Mouse (Mus musculus): ENCODE data around the gene Tmem170. TPM values are rescaled to one million over a fixed set of nuclear protein-coding genes. Genes with fewer than 3 reads are reported as not detected.

The Tmem170 gene
- polyA plus RNA-seq (2015; fragmentation: Nextera tagmentation; extraction: Ambion mirVana), result 3.4 and 3.8 TPM in 2 replicates

DNA sequence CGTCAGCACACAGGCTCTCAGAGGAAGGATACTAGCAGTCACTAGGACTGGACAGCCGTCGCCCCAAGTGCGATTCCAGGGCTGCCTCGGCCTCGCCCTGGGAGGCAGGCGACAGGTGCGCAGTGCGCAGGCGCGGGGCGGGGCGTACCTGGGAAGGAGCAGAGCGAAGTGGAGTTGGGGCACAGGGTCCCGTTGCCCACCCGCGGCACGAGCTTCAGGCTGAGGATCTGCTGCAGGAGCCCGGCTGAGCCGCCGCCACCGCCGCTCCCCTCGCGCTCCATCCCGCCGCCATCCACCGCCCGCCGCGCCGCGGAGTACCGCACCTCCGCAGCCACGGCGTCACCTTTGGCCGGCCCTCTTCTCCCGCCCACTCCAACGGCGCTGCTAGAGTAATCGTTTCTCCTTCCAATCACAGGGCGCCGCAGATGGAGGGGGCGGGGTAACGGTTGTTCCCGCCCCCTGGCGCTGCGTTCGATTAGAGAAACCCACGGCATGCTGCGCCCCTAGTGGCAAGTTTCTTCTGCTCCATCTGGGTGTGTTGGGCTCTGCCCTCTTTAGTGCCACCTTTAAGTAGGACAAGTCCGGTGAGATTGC lies at the start of gene Tmem170:
Gene Tmem170 (minus strand): TSS at position 396 of the 594 bp plus-strand sequence.
- WGBS, result under 1% methylated on average over 53 of the region's 53 CpGs
- peak within 1 kb of the TSS; percentile 82 for H3K4me2 ChIP-seq
- ATAC-seq (ENCODE audit: extremely low read depth, insufficient number of reproducible peaks, low FRiP score, low TSS enrichment), result peak; percentile 98
- no peaks in the 10 kb centered on the region for H3K9me3 ChIP-seq
- no peaks in the 10 kb centered on the region for H3K36me3 ChIP-seq
- H3K4me3 ChIP-seq, result peak within 1 kb of the TSS; percentile 71
- peak within 1 kb of the TSS; percentile 86 for H3K9ac ChIP-seq
- H3K4me1 ChIP-seq, result peaks cover 8% of the 10 kb centered on the region
- H3K27ac ChIP-seq (replicated peaks), result peak within 1 kb of the TSS; percentile 68
- no peaks in the 10 kb centered on the region for H3K27me3 ChIP-seq (replicated peaks)

DNA sequence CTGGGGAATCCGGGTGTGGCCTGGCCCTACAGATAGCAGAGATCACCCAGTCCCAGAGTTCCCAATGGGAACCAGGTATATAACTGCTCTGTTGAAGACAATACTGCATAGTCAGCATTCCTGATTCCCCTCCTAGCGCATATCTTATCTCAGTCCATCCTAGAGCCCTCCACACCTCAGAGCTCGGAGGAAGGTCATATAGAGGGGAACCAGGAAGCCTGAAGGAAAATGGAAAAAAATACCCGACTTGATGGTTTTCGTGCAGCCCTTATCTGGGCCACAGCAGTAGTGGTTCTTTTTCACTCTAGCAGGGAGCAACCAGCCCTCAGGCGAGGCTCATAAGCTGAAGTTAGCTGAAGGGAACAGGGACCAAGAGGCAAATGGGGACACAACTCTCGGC lies 48.4 kb upstream of the Tmem170 start:
- H3K9me3 ChIP-seq, result no peaks in the 10 kb centered on the region
- ATAC-seq (ENCODE audit: extremely low read depth, insufficient number of reproducible peaks, low FRiP score, low TSS enrichment), result no peak
- H3K27me3 ChIP-seq (replicated peaks), result no peaks in the 10 kb centered on the region
- H3K4me3 ChIP-seq, result no peak overlapping the region
- no peak overlapping the region for H3K27ac ChIP-seq (replicated peaks)
- peaks cover 8% of the 10 kb centered on the region for H3K4me1 ChIP-seq
- no peak overlapping the region for H3K9ac ChIP-seq
- no peak overlapping the region for H3K4me2 ChIP-seq
- no peaks in the 10 kb centered on the region for H3K36me3 ChIP-seq
- WGBS, result 26% methylated on average over 7 of the region's 7 CpGs

DNA sequence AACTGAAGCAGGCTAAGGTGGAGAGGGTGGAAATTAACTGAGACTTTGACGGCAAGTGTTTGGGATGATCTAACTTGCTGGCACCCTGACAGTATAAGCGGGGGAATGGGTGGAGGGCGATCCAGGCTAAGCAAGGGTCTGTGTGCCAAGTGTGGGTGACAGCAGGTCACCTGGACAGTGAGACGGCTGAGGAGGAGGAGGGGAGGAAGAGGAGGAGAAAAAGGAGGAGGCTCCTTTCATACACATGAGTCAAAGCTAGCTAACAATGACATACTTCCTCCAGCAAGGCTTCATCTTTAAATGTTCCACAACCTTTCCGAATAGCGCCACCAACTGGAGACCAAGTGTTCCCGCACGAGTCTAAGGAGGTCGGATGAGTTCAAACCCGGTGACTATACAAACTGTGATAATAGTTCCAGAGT lies 46.8 kb upstream of the Tmem170 start:
- no peak overlapping the region for H3K27ac ChIP-seq (replicated peaks)
- no peak for ATAC-seq (ENCODE audit: extremely low read depth, insufficient number of reproducible peaks, low FRiP score, low TSS enrichment)
- H3K4me2 ChIP-seq, result peak overlapping the region; percentile 42
- H3K9me3 ChIP-seq, result no peaks in the 10 kb centered on the region
- H3K4me1 ChIP-seq, result peaks cover 8% of the 10 kb centered on the region
- WGBS, result 23% methylated on average over 10 of the region's 10 CpGs
- no peak overlapping the region for H3K9ac ChIP-seq
- no peaks in the 10 kb centered on the region; the same call in 1 of the 2 replicates for H3K36me3 ChIP-seq
- no peak overlapping the region for H3K4me3 ChIP-seq
- no peaks in the 10 kb centered on the region for H3K27me3 ChIP-seq (replicated peaks)

DNA sequence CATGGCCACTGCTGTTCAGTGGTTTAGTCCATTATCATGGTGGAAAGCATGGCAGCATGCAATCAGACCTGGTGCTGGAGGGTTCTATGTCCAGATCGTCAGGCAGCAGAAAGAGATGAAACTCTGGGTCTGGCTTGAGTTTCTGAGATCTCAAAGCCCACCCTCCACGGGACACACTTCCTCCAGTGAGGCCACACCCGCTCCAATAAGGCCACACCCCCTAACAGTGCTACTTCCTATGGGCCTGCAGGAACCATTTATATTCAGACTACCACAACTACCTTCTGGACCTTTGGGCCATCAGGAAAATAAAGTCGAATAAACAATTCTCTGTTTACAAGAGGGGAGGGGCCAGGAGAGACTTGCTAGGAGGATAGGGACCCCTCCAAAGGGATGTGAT lies 44.4 kb upstream of the Tmem170 start:
- no peak for ATAC-seq (ENCODE audit: extremely low read depth, insufficient number of reproducible peaks, low FRiP score, low TSS enrichment)
- no peaks in the 10 kb centered on the region; the same call in 1 of the 2 replicates for H3K36me3 ChIP-seq
- WGBS, result 69% methylated on average over 4 of the region's 4 CpGs

DNA sequence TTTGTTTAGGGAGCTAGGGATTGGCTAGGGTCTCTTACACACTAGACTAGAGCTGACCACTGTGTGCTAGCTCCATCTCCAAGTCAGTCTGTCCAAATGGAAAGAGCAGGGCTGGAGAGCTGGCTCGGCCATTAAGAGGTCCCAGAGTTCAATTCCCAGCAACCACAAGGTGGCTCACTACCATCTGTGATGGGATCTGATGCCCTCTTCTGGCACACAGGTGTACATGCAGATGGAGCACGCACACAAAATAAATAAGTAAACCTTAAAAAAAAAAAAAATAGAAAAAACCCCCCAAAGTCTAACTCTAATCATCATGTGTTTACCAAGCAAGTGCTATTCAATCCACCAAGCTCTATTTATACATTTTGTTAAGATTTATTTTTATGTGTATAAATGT lies 43.1 kb upstream of the Tmem170 start:
- 75% methylated on average over 2 of the region's 2 CpGs for WGBS
- no peaks in the 10 kb centered on the region for H3K9me3 ChIP-seq
- H3K9ac ChIP-seq, result no peak overlapping the region
- no peak overlapping the region for H3K4me3 ChIP-seq
- H3K4me2 ChIP-seq, result no peak overlapping the region
- H3K27ac ChIP-seq (replicated peaks), result no peak overlapping the region
- no peaks in the 10 kb centered on the region; the same call in 1 of the 2 replicates for H3K36me3 ChIP-seq
- peaks cover under 1% of the 10 kb centered on the region for H3K4me1 ChIP-seq
- ATAC-seq (ENCODE audit: extremely low read depth, insufficient number of reproducible peaks, low FRiP score, low TSS enrichment), result no peak
- H3K27me3 ChIP-seq (replicated peaks), result no peaks in the 10 kb centered on the region

More for the DNA sequence above, 44.4 kb upstream of the Tmem170 start:
- H3K4me1 ChIP-seq, result peaks cover 8% of the 10 kb centered on the region
- no peak overlapping the region for H3K27ac ChIP-seq (replicated peaks)
- no peak overlapping the region for H3K4me3 ChIP-seq
- no peaks in the 10 kb centered on the region for H3K9me3 ChIP-seq
- no peak overlapping the region for H3K4me2 ChIP-seq
- no peak overlapping the region for H3K9ac ChIP-seq
- no peaks in the 10 kb centered on the region for H3K27me3 ChIP-seq (replicated peaks)

GRCm38 (mm10) chr8:111912860-111913432 lies 36.4 kb upstream of the Tmem170 start:
- no peak overlapping the region for H3K9ac ChIP-seq
- no peak overlapping the region for H3K4me3 ChIP-seq
- ATAC-seq (ENCODE audit: extremely low read depth, insufficient number of reproducible peaks, low FRiP score, low TSS enrichment), result no peak
- no peak overlapping the region for H3K27ac ChIP-seq (replicated peaks)
- H3K9me3 ChIP-seq, result no peaks in the 10 kb centered on the region
- 39% methylated on average over 12 of the region's 12 CpGs for WGBS
- peak overlapping the region; percentile 42 for H3K4me2 ChIP-seq
- H3K36me3 ChIP-seq, result no peaks in the 10 kb centered on the region
- peaks cover 52% of the 10 kb centered on the region for H3K27me3 ChIP-seq (replicated peaks)
- peaks cover 19% of the 10 kb centered on the region for H3K4me1 ChIP-seq

DNA sequence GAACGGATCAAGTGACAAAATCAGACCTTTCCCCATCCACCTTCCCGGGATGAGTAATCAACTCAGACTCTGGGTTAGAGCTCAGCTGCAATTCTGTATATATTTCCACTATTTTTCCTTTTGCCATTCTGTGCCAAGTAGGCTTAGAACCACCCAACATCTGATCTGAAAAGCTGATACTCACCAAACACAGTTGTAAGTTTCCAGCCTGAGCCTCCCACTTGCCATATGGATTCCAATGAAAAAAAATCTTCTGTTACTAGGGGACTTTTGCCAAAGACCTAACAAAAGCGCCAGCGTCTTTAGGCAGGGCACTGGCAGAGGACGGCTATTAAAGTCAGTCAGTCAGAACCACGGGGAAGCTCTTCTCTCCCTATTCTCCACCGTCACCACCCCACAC lies 35.0 kb upstream of the Tmem170 start:
- H3K9ac ChIP-seq, result no peak overlapping the region
- no peak overlapping the region for H3K4me3 ChIP-seq
- no peaks in the 10 kb centered on the region for H3K36me3 ChIP-seq
- no peak for ATAC-seq (ENCODE audit: extremely low read depth, insufficient number of reproducible peaks, low FRiP score, low TSS enrichment)
- no peaks in the 10 kb centered on the region for H3K9me3 ChIP-seq
- H3K4me1 ChIP-seq, result peaks cover 19% of the 10 kb centered on the region
- H3K27me3 ChIP-seq (replicated peaks), result peaks cover 53% of the 10 kb centered on the region
- no peak overlapping the region for H3K4me2 ChIP-seq
- no peak overlapping the region for H3K27ac ChIP-seq (replicated peaks)
- 61% methylated on average over 7 of the region's 7 CpGs for WGBS

- H3K4me1 ChIP-seq, result peaks cover 19% of the 10 kb centered on the region
- H3K9ac ChIP-seq, result peak within 1 kb of the TSS; percentile 69
- no peaks in the 10 kb centered on the region for H3K9me3 ChIP-seq
- H3K27me3 ChIP-seq (replicated peaks), result peaks cover 53% of the 10 kb centered on the region
- H3K27ac ChIP-seq (replicated peaks), result no peak within 1 kb of the TSS
- peak within 1 kb of the TSS; percentile 77 for H3K4me2 ChIP-seq
- H3K36me3 ChIP-seq, result no peaks in the 10 kb centered on the region
- ATAC-seq (ENCODE audit: extremely low read depth, insufficient number of reproducible peaks, low FRiP score, low TSS enrichment), result no peak; the same call in 1 of the 2 replicates
- H3K4me3 ChIP-seq, result peak within 1 kb of the TSS; percentile 50
- 7% methylated on average over 47 of the region's 47 CpGs for WGBS
These were observed 33.3 kb upstream of the Tmem170 start, which contains the start of gene Chst5 for GRCm38 (mm10) chr8:111909621-111910450. Gene Chst5 (minus strand): TSS chr8:111910447.

DNA sequence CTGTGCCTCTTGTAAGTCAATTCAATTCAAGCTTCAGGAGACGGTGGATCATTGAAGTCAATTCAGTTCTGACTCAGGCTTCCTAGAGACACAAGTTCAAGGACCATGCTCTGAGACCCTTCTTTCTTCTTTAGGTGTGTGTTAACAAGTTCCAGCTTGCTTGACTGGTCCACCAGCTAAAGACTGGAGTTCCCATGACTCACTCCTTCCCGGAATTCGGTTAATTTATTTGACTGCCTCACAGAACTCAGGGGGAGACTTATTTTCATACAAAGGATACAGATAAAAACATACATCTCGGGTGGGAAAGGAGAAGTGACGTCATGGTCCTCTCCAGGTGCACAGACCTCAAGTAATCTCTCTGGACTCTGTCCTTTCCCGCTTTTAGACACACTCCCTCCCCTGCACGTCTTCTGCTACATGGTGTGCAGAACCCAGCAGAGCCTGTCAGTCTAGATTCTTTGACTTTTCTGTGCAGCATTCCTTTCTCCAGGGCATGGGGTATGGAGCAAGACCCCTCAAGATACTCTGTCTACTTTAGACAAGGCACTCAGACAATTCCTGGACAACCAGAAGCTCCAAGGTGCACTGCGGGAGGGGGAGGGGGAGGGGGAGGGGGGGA lies 29.1 kb upstream of the Tmem170 start:
- ATAC-seq (ENCODE audit: extremely low read depth, insufficient number of reproducible peaks, low FRiP score, low TSS enrichment), result no peak
- Histone ChIP-seq H3K36me3 (no peaks in the 10 kb centered on the region), H3K27ac (replicated peaks) (no peak overlapping the region)

GRCm38 (mm10) chr8:111902080-111902479 lies 25.5 kb upstream of the Tmem170 start:
- no peaks in the 10 kb centered on the region for H3K27me3 ChIP-seq (replicated peaks)
- no peak overlapping the region for H3K9ac ChIP-seq
- no peak overlapping the region for H3K4me2 ChIP-seq
- no peak overlapping the region for H3K27ac ChIP-seq (replicated peaks)
- WGBS, result 12% methylated on average over 5 of the region's 5 CpGs
- ATAC-seq (ENCODE audit: extremely low read depth, insufficient number of reproducible peaks, low FRiP score, low TSS enrichment), result no peak
- H3K36me3 ChIP-seq, result no peaks in the 10 kb centered on the region
- no peaks in the 10 kb centered on the region for H3K9me3 ChIP-seq
- no peak overlapping the region for H3K4me3 ChIP-seq
- peaks cover 8% of the 10 kb centered on the region for H3K4me1 ChIP-seq

More for the DNA sequence above, 29.1 kb upstream of the Tmem170 start:
- H3K4me2 ChIP-seq, result no peak overlapping the region
- H3K9me3 ChIP-seq, result no peaks in the 10 kb centered on the region
- peaks cover 18% of the 10 kb centered on the region for H3K4me1 ChIP-seq
- no peak overlapping the region for H3K4me3 ChIP-seq
- 45% methylated on average over 7 of the region's 8 CpGs for WGBS
- H3K9ac ChIP-seq, result no peak overlapping the region
- peaks cover 25% of the 10 kb centered on the region for H3K27me3 ChIP-seq (replicated peaks)

DNA sequence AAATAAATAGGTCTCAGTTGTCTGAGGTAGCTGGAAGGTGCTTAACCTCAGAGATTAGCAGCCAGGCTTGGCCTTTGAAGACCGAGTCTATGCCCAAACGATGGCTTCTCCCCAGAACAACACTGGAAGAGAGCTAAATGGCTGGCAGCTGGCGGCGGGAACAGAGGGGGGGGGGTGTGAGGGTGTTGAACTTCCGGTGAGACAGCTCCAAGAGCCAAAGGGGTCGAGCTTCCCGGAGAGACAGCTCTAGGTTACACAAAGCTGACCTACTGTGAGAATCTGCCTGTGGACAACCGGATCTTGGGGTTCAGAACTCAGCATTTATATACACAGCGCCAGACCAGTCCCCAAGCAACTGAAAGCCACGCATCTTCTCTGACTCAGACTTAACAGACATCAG lies 22.0 kb upstream of the Tmem170 start:
- H3K4me1 ChIP-seq, result peaks cover 8% of the 10 kb centered on the region
- no peak overlapping the region for H3K9ac ChIP-seq
- no peaks in the 10 kb centered on the region for H3K9me3 ChIP-seq
- H3K4me2 ChIP-seq, result no peak overlapping the region
- no peak for ATAC-seq (ENCODE audit: extremely low read depth, insufficient number of reproducible peaks, low FRiP score, low TSS enrichment)
- no peaks in the 10 kb centered on the region for H3K36me3 ChIP-seq
- H3K4me3 ChIP-seq, result no peak overlapping the region
- H3K27ac ChIP-seq (replicated peaks), result no peak overlapping the region
- 31% methylated on average over 10 of the region's 10 CpGs for WGBS
- no peaks in the 10 kb centered on the region for H3K27me3 ChIP-seq (replicated peaks)

Measured in heart, embryonic 13.5 days (tissue).